43 mouse cellular contexts compared by ENCODE assay signal in the genomic region with DNA sequence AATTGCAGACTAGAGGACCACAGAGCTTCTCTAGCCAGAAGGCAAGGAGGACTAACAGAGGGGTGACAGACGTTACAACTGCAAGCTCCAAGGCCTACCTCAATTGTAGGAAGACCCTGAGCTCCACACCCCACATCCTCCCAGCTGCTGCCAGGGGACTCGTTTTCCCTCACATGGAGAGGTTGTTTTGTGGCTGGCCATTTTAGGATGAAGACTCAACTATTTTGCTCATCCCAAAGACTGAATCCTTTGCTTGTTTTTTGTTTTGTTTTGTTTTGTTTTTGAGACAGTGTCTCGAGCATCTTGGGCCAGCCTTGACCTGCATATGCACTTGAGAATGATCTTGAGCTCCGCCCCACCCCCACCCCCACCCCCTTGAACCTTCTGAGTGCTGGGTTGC. TPM values are rescaled to one million over a fixed set of nuclear protein-coding genes. Genes with fewer than 3 reads are reported as not detected.
"Had no signal": no experiment of that assay in that cellular context is flagged by ENCODE, and none has a peak within 500 bp of the region (broad histone marks: within the 10 kb centered on the region; RNA-seq: fewer than 3 reads in every experiment).

Gene Gm47289 (plus strand): TSS at position 301 of the 400 bp plus-strand sequence.

- H3K27ac ChIP-seq: left cerebral cortex, adult 2 months; limb, embryonic 10.5 days; limb, embryonic 12.5 days; limb, embryonic 13.5 days; limb, embryonic 15.5 days; liver, embryonic 12.5 days; liver, embryonic 13.5 days; liver, embryonic 14.5 days; liver, embryonic 15.5 days; lung, embryonic 15.5 days; macrophage; midbrain, embryonic 10.5 days; midbrain, embryonic 12.5 days; midbrain, embryonic 15.5 days; neural tube, embryonic 12.5 days; neural tube, embryonic 13.5 days had no signal

- H3K4me3 ChIP-seq: left cerebral cortex, adult 2 months; limb, embryonic 10.5 days; limb, embryonic 12.5 days; limb, embryonic 13.5 days; limb, embryonic 15.5 days; liver, embryonic 12.5 days; liver, embryonic 13.5 days; liver, embryonic 15.5 days; lung, embryonic 15.5 days; midbrain, embryonic 10.5 days; midbrain, embryonic 12.5 days; midbrain, embryonic 15.5 days; myocyte; neural tube, embryonic 12.5 days; neural tube, embryonic 13.5 days had no signal

- H3K4me1 ChIP-seq: limb, embryonic 12.5 days; limb, embryonic 13.5 days; lung, embryonic 15.5 days; midbrain, embryonic 12.5 days; neural tube, embryonic 12.5 days; neural tube, embryonic 13.5 days had no signal

- H3K36me3 ChIP-seq: limb, embryonic 10.5 days; limb, embryonic 12.5 days; limb, embryonic 13.5 days; limb, embryonic 15.5 days; liver, embryonic 12.5 days; liver, embryonic 13.5 days; liver, embryonic 15.5 days; lung, embryonic 15.5 days; midbrain, embryonic 10.5 days; midbrain, embryonic 12.5 days; midbrain, embryonic 15.5 days; neural tube, embryonic 12.5 days; neural tube, embryonic 13.5 days had no signal

- H3K4me2 ChIP-seq: limb, embryonic 12.5 days; limb, embryonic 13.5 days; limb, embryonic 15.5 days; liver, embryonic 12.5 days; liver, embryonic 13.5 days; liver, embryonic 15.5 days; lung, embryonic 14.5 days; lung, embryonic 15.5 days; midbrain, embryonic 12.5 days; midbrain, embryonic 15.5 days; neural tube, embryonic 12.5 days; neural tube, embryonic 13.5 days had no signal

- DNase-seq: layer of hippocampus, postnatal 36 days; left cerebral cortex, postnatal 4 days; liver, embryonic 13.5 days; lung, adult 18-20 months; lung, adult 2 months; lung, embryonic 14.5 days; lung, postnatal 10 days; lung, postnatal 14 days; lung, postnatal 36 days; lung, postnatal 4 days; midbrain, embryonic 14.5 days had no signal

- H3K9me3 ChIP-seq: limb, embryonic 10.5 days; limb, embryonic 12.5 days; limb, embryonic 13.5 days; limb, embryonic 15.5 days; liver, embryonic 12.5 days; liver, embryonic 13.5 days; liver, embryonic 15.5 days; lung, embryonic 15.5 days; midbrain, embryonic 10.5 days; midbrain, embryonic 12.5 days; midbrain, embryonic 15.5 days; neural tube, embryonic 12.5 days; neural tube, embryonic 13.5 days had no signal

- H3K9ac ChIP-seq: limb, embryonic 12.5 days; limb, embryonic 13.5 days; limb, embryonic 15.5 days; liver, embryonic 12.5 days; liver, embryonic 13.5 days; liver, embryonic 14.5 days; liver, embryonic 15.5 days; lung, embryonic 14.5 days; lung, embryonic 15.5 days; midbrain, embryonic 12.5 days; midbrain, embryonic 15.5 days; neural tube, embryonic 12.5 days; neural tube, embryonic 13.5 days had no signal

- ATAC-seq: liver, embryonic 12.5 days; lung, postnatal 0 days; midbrain, embryonic 15.5 days; midbrain, embryonic 16.5 days had no signal

RNA-seq across cellular contexts. Expression of gene Gm47289, which starts in this region (rescaled TPM):
- total RNA-seq: layer of hippocampus, postnatal 25 days; layer of hippocampus, postnatal 36 days; left cerebral cortex, adult 18-20 months; left cerebral cortex, adult 2 months; left cerebral cortex, adult 8-10 months; left cerebral cortex, postnatal 10 days; left cerebral cortex, postnatal 14 days; left cerebral cortex, postnatal 25 days; left cerebral cortex, postnatal 36 days; left cerebral cortex, postnatal 4 days; megakaryocyte progenitor cell, adult 5-6 weeks; megakaryocyte-erythroid progenitor cell, adult 5-6 weeks; midbrain, postnatal 0 days; monocyte, adult 5-6 weeks had no signal
- polyA plus RNA-seq: limb, embryonic 10.5 days; limb, embryonic 11.5 days; limb, embryonic 12.5 days; limb, embryonic 13.5 days; limb, embryonic 15.5 days; liver, embryonic 12.5 days; liver, embryonic 13.5 days; liver, embryonic 14.5 days; liver, embryonic 15.5 days; lung, adult 2 months; lung, embryonic 14.5 days; lung, embryonic 15.5 days; lung, embryonic 16.5 days; lung, postnatal 0 days; macrophage; midbrain, embryonic 10.5 days; midbrain, embryonic 12.5 days; midbrain, embryonic 14.5 days; midbrain, embryonic 15.5 days; midbrain, embryonic 16.5 days; midbrain, postnatal 0 days; myocyte; neural tube, embryonic 11.5 days; neural tube, embryonic 12.5 days; neural tube, embryonic 13.5 days had no signal
